Mouse (Mus musculus): ENCODE data around the gene Otop3.

The Otop3 gene

GRCm38 (mm10) chr11:115393721-115394325 lies 59.3 kb downstream of the Otop3 start:
- DNase-seq (ENCODE audit: low spot score) = no peak

Measured in ovary, postnatal 10 days (tissue).